Mouse (Mus musculus) heart, embryonic 12.5 days (tissue): ENCODE results near the gene Ddhd1. TPM values are rescaled to one million over a fixed set of nuclear protein-coding genes. Genes with fewer than 3 reads are reported as not detected.

Experiments
- ATAC-seq: fragments of 200-750 bp; cut with Nextera tagmentation; 2 replicates; pipeline ENCODE4 v1.8.0; 2017; ENCODE audit warnings: moderate TSS enrichment, moderate library complexity; ENCODE audit not compliant: insufficient number of reproducible peaks, low FRiP score
- H3K27ac ChIP-seq: fragments of 300-500 bp; sonication (generic); 2 replicates; pipeline ENCODE4 v1.5.1; 2016; ENCODE audit warnings: mild to moderate bottlenecking, moderate library complexity; ENCODE audit not compliant: poor library complexity, severe bottlenecking
- H3K27me3 ChIP-seq: fragments of 300-500 bp; sonication (generic); replicated peaks from 2 replicates; pipeline ENCODE4 v1.6.1; 2016; ENCODE audit warnings: mild to moderate bottlenecking, moderate library complexity
- H3K36me3 ChIP-seq: fragments of 300-500 bp; sonication (generic); 2 replicates; pipeline ENCODE4 v1.6.1; 2016; ENCODE audit warnings: mild to moderate bottlenecking, moderate library complexity
- H3K4me1 ChIP-seq: fragments of 300-500 bp; sonication (generic); replicated peaks from 2 replicates; pipeline ENCODE4 v1.6.1; 2016; ENCODE audit warnings: mild to moderate bottlenecking
- H3K4me2 ChIP-seq: fragments of 300-500 bp; sonication (generic); 2 replicates; pipeline ENCODE4 v1.6.1; 2016; ENCODE audit warnings: mild to moderate bottlenecking, moderate library complexity
- H3K4me3 ChIP-seq: fragments of 300-500 bp; sonication (generic); 2 replicates; pipeline ENCODE4 v1.5.1; 2016; ENCODE audit warnings: mild to moderate bottlenecking
- H3K9ac ChIP-seq: fragments of 300-500 bp; sonication (generic); 2 replicates; pipeline ENCODE4 v1.6.1; 2016; ENCODE audit warnings: mild to moderate bottlenecking, moderate library complexity
- H3K9me3 ChIP-seq: fragments of 300-500 bp; sonication (generic); replicated peaks from 2 replicates; pipeline ENCODE4 v1.6.1; 2016; ENCODE audit warnings: mild to moderate bottlenecking, moderate library complexity
- WGBS: fragments of 180-500 bp; shearing (Covaris S2); methylation state at CpG from one replicate; pipeline ENCODE4 v1.1.7; 2016; 5-methylcytosine and 5-hydroxymethylcytosine counted together
- microRNA-seq: library from miRNA; unstranded; fragments of <30 nt; microRNA quantifications from one replicate; pipeline ENCODE4, GENCODE M21; 2017
- polyA plus RNA-seq: library from polyadenylated mRNA; unstranded; fragments of >200 nt; fragmentation: Nextera tagmentation; extraction: Ambion mirVana; gene quantifications from 2 replicates; pipeline ENCODE4 v1.2.1, GENCODE M21; 2016

Gene Ddhd1
- polyA plus RNA-seq, 1 experiment from 2014 or later = 12.6 TPM

- H3K27ac ChIP-seq = no peak overlapping the region
- no peaks in the 10 kb centered on the region for H3K27me3 ChIP-seq
- H3K36me3 ChIP-seq = no peaks in the 10 kb centered on the region
- no peak overlapping the region for H3K9ac ChIP-seq
- ATAC-seq = no peak
- H3K4me2 ChIP-seq = no peak overlapping the region
- no peaks in the 10 kb centered on the region for H3K4me1 ChIP-seq
- 65% methylated on average over 3 of the region's 3 CpGs for WGBS
- no peak overlapping the region for H3K4me3 ChIP-seq
- no peaks in the 10 kb centered on the region for H3K9me3 ChIP-seq
Measured at GRCm38 (mm10) chr14:45548118-45548517, 109.8 kb downstream of the Ddhd1 start.

- Histone ChIP-seq H3K9me3 (no peaks in the 10 kb centered on the region), H3K4me1 (peaks cover 2% of the 10 kb centered on the region), H3K36me3 (no peaks in the 10 kb centered on the region), H3K27ac (no peak overlapping the region), H3K4me2 (no peak overlapping the region), H3K4me3 (no peak overlapping the region), H3K9ac (no peak overlapping the region), H3K27me3 (no peaks in the 10 kb centered on the region)
- 82% methylated on average over 7 of the region's 7 CpGs for WGBS
- no peak for ATAC-seq
Measured at GRCm38 (mm10) chr14:45544905-45545304, 113.0 kb downstream of the Ddhd1 start.

- Histone ChIP-seq H3K4me3 (no peak overlapping the region), H3K9ac (no peak overlapping the region), H3K27ac (no peak overlapping the region), H3K36me3 (no peaks in the 10 kb centered on the region), H3K27me3 (no peaks in the 10 kb centered on the region), H3K9me3 (no peaks in the 10 kb centered on the region), H3K4me1 (peaks cover 7% of the 10 kb centered on the region), H3K4me2 (no peak overlapping the region)
- no peak for ATAC-seq
- WGBS = 59% methylated on average over 5 of the region's 6 CpGs
Measured at GRCm38 (mm10) chr14:45544026-45544425, 113.9 kb downstream of the Ddhd1 start.

GRCm38 (mm10) chr14:45539659-45540468 is 118.1 kb downstream of the Ddhd1 start:
- 29% methylated on average over 12 of the region's 12 CpGs for WGBS
- peak overlapping the region; percentile 76 for H3K27ac ChIP-seq
- H3K9ac ChIP-seq = no peak overlapping the region
- H3K4me2 ChIP-seq = peak overlapping the region; percentile 32
- H3K9me3 ChIP-seq = no peaks in the 10 kb centered on the region
- no peaks in the 10 kb centered on the region for H3K27me3 ChIP-seq
- H3K4me1 ChIP-seq = peaks cover 7% of the 10 kb centered on the region
- peak; percentile 89 for ATAC-seq
- H3K36me3 ChIP-seq = no peaks in the 10 kb centered on the region
- H3K4me3 ChIP-seq = no peak overlapping the region

Small RNAs within 50 kb of the gene (microRNA-seq; reads per million reads assigned to microRNA genes)
- gene Mir5131 = 1.4 reads per million

Other genes with a start within 250 kb of the Ddhd1 start
- gene Fermt2, start 128.0 kb downstream of the Ddhd1 start, polyA plus RNA-seq = 191 and 206 TPM in 2 replicates